Mouse (Mus musculus) heart, postnatal 14 days (tissue): Measurements from ENCODE around the gene Rnf150. TPM values are rescaled to one million over a fixed set of nuclear protein-coding genes. Genes with fewer than 3 reads are reported as not detected.

Experiments used
- DNase-seq, 2 experiments: peaks; one replicate each; pipeline ENCODE4 v3.0.0; 2021 to 2022
- intact Hi-C: fragments of 180-260 bp; cut with DNase I; formaldehyde crosslinking; loops from one replicate; pipeline ENCODE4 v1.15.1; 2025
- total RNA-seq, 2 experiments: library from RNA; stranded (reverse); gene quantifications; 2 replicates each; pipeline ENCODE4 v1.2.3; 2021

The Rnf150 gene
- total RNA-seq, 2 experiments from 2014 or later = 10.6 to 12.9 TPM

DNA sequence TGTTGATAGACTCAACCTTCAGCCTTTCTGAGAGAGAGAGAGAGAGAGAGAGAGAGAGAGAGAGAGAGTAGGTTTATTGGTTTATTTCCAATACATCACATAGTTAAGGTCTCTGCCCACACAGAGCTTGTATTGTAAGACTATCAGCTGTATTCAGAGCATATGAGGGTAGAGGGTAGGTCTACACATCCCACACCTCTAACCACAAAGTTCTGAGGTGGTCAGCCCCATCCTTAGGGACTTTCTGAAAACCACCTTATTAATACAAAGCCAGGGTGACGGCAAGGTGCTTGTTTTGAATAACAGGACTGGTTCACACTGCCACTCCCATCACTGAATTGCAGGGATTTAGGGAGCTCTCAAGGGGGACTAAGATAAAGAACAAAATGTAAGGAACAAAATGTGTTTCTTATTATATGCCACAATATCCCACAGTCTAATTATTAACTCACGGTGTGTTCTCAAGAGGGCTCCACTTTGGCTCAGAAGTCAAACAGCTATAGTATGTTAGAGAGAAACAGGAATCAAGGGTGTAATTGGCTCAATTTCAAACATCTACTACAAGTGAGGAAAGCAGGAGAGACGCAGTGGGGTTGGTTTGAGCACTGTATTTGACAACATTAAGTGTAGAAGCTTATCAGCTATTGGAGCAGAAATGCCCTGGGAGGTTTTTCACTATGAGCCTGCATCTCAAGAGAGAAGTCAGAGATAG is 132.7 kb downstream of the Rnf150 start:
- DNase-seq = no peak
- intact Hi-C loops = no loop called here

- intact Hi-C loops = no loop called here
- no peak for DNase-seq
Observed at GRCm38 (mm10) chr8:82996843-82997242, 133.7 kb downstream of the Rnf150 start.

DNA sequence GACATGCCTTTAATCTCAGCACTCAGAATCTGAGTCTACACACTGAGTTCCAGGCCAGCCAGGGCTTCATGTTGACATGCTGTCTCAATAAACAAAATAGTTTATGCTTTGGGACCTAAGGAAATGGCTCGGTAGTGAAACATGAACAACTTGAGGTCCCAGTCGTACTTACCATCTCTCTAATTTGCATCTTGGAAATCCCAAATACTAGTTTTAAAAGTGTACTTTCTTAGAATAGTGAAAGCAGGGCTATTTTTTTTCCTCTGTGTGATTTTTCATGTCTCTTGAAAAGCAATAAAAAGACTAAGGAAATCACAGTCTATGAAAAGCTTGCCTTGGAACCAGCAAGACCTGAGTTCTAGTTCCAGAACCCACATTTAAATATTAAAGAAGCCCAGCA is 135.6 kb downstream of the Rnf150 start:
- no peak for DNase-seq
- intact Hi-C loops = no loop called here

GRCm38 (mm10) chr8:83003187-83003586 is 140.0 kb downstream of the Rnf150 start:
- no peak for DNase-seq
- intact Hi-C loops = no loop called here

GRCm38 (mm10) chr8:83009481-83009880 is 146.3 kb downstream of the Rnf150 start:
- DNase-seq = no peak
- intact Hi-C loops = loop anchor here (5.0 kb wide), 1 partner anchor 78 kb away; no protein-coding TSS in a partner anchor

- intact Hi-C loops = no loop called here
- no peak for DNase-seq
Observed at GRCm38 (mm10) chr8:83011286-83011685, 148.1 kb downstream of the Rnf150 start.

DNA sequence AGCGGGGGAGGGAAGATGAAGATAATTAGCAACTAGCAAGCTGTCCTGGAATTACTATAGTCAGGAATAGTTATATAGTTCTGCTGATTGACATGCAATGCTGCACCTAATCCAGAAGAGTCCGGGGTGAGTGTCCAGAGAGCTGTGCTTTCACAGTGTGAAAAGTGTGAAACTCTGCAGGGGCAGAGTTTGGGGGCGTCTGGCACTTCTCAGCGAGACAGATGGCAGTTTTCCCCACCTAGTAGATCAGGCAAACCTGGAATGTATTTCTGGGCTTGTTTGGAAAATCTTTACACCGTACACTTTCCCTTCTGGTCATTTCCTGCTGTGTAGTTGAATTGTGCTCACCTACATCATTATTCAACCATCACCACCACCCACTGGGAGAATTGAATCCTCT is 148.6 kb downstream of the Rnf150 start:
- no peak for DNase-seq
- intact Hi-C loops = no loop called here

- DNase-seq = peak in 1 of 2 experiments; percentile 44
- intact Hi-C loops = no loop called here
Observed at GRCm38 (mm10) chr8:83028211-83028610, 165.1 kb downstream of the Rnf150 start.

DNA sequence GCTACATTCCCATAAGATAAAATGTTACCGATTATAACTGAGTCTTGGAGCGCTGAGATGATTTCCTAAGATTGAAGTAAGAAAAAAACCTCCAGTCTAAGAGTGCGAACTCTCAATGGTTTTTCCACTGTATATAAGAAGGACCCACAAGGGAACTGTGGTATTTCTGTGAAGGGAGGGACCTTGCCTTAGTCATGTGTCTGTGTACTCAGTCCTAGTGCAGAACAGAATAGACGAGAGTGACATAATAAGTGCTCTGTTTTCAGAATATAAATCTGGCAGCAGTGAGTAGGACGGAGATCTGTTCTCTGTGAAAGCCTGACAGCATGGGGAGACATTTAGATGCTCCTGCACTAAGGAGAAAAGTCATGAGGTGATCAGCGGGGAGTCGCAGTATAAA is 169.6 kb downstream of the Rnf150 start:
- intact Hi-C loops = no loop called here
- no peak for DNase-seq

DNA sequence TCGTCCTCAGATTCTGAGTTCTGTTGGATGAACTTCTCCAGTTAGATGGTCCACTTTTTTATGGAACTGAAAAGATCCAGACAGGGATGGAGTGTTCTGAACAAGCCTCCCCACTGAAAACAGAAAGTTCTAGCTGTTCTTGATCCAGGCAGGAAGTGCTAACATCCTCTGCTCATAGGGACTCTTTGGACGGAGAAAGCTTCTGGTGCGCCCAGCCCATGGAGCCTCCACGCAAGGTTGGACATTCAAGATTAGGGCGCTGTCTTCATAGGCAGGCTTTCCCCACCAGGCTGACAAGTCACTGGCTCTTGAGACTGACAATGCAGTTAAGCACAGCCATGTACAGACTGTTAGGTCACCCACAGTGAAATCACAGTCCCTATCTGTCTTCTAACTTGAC is 172.0 kb downstream of the Rnf150 start:
- intact Hi-C loops = no loop called here
- no peak for DNase-seq

- intact Hi-C loops = no loop called here
- DNase-seq = peak; percentile 44 to 53
Observed at GRCm38 (mm10) chr8:83036521-83037166, 173.5 kb downstream of the Rnf150 start.

- intact Hi-C loops = no loop called here
- no peak for DNase-seq
Observed at GRCm38 (mm10) chr8:83037321-83037720, 174.2 kb downstream of the Rnf150 start.

- intact Hi-C loops = no loop called here
- peak in 1 of 2 experiments; percentile 28 for DNase-seq
Observed at GRCm38 (mm10) chr8:83038575-83038974, 175.4 kb downstream of the Rnf150 start.

GRCm38 (mm10) chr8:83041440-83041839 is 178.3 kb downstream of the Rnf150 start:
- intact Hi-C loops = no loop called here
- DNase-seq = no peak

GRCm38 (mm10) chr8:83046912-83047311 is 183.8 kb downstream of the Rnf150 start:
- intact Hi-C loops = no loop called here
- peak in 1 of 2 experiments; percentile 25 for DNase-seq

GRCm38 (mm10) chr8:83048527-83048926 is 185.4 kb downstream of the Rnf150 start:
- intact Hi-C loops = no loop called here
- DNase-seq = no peak

- peak; percentile 33 to 36 for DNase-seq
- intact Hi-C loops = no loop called here
Observed at GRCm38 (mm10) chr8:83049171-83049601, 186.0 kb downstream of the Rnf150 start.

- intact Hi-C loops = no loop called here
- DNase-seq = peak; percentile 38 to 54
Observed at GRCm38 (mm10) chr8:83049616-83050015, 186.5 kb downstream of the Rnf150 start.

DNA sequence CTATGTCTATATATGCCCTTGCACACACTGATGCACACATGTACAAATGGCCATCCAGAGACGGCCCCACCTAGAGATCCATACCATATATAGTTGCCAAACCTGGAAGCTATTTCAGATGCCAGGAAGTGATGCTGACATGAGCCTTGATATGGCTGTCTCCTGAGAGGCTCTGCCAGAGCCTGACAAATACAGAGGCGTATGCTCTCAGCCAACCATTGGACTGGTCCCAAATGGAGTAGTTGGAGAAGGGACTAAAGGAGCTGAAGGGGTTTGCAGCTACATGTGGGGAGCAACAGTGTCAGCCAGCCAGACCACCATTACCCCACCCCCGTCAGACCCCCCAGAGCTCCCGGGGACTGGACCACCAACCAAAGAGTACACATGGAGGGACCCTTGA is 189.7 kb downstream of the Rnf150 start:
- no peak for DNase-seq
- intact Hi-C loops = no loop called here

DNA sequence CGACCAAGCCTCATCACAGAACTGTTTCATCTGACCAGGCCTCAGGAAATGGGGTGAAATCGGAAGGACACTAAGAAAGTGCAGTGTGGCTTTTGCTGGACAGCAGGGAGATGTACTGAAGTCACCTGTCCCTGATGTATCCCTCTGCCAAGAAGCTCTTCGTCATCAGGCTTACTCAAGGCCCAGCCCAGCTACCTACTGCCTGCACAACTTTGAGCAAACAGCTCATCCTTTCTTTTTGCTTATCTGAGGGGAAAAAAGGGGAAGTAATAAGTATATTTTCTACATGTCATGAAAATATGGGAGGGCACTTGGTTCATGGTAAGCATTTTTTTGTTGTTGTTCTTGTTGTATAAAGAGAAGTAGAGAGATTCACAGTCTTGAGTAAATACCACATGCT is 191.6 kb downstream of the Rnf150 start:
- no peak for DNase-seq
- intact Hi-C loops = no loop called here

GRCm38 (mm10) chr8:83058951-83059350 is 195.8 kb downstream of the Rnf150 start:
- DNase-seq = no peak
- intact Hi-C loops = no loop called here

GRCm38 (mm10) chr8:83060076-83060475 is 196.9 kb downstream of the Rnf150 start:
- no peak for DNase-seq
- intact Hi-C loops = no loop called here
